Mouse (Mus musculus): ENCODE data around the gene Emid1. TPM values are rescaled to one million over a fixed set of nuclear protein-coding genes. Genes with fewer than 3 reads are reported as not detected.

Emid1 gene
- 1 to 10 TPM; 4.4 to 4.7 TPM for total RNA-seq (2021)

DNA sequence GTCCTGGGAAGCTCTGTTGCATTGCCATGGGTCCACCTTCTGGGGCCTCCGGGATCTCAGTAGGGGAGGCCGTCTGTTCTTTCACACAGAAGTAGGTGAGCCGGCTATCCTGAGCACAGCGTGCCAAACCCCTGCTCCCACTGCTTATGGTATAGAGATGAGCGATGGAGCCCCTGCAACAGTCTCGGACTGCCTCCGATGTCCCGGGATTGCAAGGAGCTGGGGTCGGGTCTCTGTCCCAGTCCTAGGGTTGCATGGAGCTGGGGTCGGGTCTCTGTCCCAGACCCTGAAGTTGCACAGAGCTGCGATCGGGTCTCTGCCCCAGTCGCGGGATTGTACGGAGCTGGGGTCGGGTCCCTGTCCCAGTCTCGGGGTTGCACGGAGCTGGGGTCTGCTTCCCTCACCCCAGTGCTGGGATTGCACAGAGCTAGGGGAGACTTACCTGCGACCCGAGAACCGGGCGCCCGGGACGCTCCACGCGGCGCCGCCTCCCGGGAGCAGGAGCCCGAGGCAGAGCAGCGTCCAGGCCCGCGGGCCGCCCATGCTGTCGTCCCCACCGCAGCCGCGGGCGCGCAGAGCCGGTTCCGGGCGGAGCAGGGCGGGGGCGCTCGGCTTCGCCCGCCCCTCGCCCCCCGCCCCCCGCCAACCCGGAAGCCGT lies at the start of gene Emid1:
Gene Emid1 (minus strand): TSS at position 578 of the 658 bp plus-strand sequence.
- DNase-seq, result peak; percentile 37

GRCm38 (mm10) chr11:5199879-5200278 lies 47.8 kb upstream of the Emid1 start:
- no peak for DNase-seq

DNA sequence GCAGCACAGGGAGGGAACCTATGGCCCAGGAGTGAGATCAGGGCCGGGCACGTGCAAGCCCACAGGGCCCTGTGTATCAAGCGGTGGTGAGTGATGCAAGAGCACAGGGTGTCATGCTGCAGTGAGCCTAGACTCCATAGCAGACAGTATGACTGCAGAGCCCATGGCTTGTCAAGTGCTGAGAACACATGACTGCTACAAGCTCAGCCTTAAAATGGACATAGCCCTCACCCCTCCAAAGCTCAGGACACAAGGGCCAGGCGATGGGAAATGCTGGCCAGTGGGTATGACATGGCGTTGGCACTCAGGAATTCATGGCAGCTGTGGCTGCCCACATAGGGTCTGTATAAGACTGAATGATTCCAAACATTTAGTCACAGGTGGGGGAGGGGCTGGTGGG lies 45.0 kb upstream of the Emid1 start:
- DNase-seq, result no peak

DNA sequence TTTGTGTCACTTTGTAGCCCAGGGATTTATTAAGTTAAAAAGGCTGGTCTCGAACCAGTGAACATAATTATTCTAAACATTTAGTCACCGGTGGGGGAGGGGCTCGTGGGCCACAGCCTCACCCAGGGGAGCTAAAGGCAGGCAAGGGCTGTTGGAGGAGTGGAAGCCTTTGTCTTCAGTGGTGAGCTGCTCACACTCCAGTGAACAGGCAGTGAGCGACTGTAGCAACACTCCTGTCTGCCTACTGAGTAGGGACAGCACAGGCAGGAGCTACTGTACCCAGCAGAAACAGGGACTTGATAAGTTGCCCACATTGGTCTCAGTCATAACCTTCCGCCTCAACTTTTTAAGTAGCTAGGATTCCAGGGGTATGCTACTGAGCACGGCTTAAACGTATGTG lies 44.5 kb upstream of the Emid1 start:
- no peak for DNase-seq

DNA sequence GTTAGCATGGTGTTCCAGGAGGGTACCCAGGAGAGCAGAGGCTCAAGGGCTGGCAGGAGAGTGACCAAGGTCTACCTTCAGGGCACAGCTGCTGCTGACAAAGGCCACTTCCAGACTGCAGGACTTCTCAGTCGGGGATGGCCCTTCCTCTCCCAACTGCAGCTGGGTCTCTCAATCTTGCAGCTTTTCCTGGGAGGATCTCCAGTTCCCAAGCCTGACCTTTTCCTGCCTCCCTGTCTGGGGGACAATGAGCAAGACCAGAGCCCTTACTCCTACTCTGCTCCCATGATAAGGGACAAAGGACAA lies 41.5 kb upstream of the Emid1 start:
- no peak for DNase-seq

GRCm38 (mm10) chr11:5192840-5193575 lies 41.0 kb upstream of the Emid1 start:
- DNase-seq, result no peak

GRCm38 (mm10) chr11:5192084-5192516 lies 40.0 kb upstream of the Emid1 start:
- peak; percentile 44 for DNase-seq

GRCm38 (mm10) chr11:5189239-5189933 lies 37.3 kb upstream of the Emid1 start:
- no peak for DNase-seq

DNA sequence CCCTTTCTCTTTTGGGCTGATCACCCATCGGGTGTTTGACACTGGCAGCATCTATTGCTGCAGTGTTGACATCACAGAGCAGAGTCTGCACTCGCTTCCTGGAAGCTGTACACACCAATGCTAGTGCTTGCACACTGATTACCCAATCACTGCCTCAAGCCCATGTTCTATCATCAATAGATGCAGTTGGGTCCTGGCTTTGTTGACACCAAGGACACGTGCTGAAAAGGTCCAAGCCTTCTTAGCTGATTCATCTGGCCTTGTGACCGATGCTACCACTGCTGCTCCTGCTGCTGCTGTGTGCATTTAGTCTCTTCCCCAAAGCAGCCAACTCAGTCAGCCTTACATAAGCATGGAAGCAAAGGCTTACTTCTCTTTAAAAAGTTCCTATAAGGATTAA lies 36.1 kb upstream of the Emid1 start:
- DNase-seq, result no peak

DNA sequence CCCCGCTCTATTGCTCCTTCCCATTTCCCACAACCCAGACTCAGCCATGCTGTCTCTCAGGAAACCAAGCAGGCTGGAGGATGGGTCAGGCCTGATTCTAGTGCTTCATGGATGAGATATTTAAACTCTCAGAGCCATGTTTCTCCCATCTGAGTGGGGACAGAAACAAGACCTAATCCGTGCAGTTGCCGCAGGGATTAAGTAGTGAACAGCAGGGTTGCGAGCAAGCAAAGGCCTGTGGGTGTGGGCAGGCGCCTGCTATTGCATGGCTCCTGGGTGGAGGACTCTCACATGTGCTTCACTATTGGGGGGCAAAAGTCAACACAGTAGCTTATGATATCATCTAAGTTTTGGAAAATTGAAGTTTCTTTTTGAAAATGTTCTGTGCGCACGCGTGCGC lies 32.8 kb upstream of the Emid1 start:
- no peak for DNase-seq

GRCm38 (mm10) chr11:5184250-5184649 lies 32.2 kb upstream of the Emid1 start:
- no peak for DNase-seq

GRCm38 (mm10) chr11:5182870-5183269 lies 30.8 kb upstream of the Emid1 start:
- no peak for DNase-seq

- DNase-seq, result peak; percentile 92
Measured at GRCm38 (mm10) chr11:5181850-5182404, 29.9 kb upstream of the Emid1 start.

- DNase-seq, result no peak
Measured at GRCm38 (mm10) chr11:5179391-5179790, 27.3 kb upstream of the Emid1 start.

- DNase-seq, result no peak
Measured at GRCm38 (mm10) chr11:5177171-5177570, 25.1 kb upstream of the Emid1 start.

- no peak for DNase-seq
Measured at GRCm38 (mm10) chr11:5176685-5177084, 24.6 kb upstream of the Emid1 start.

- no peak for DNase-seq
Measured at GRCm38 (mm10) chr11:5175866-5176265, 23.8 kb upstream of the Emid1 start.

GRCm38 (mm10) chr11:5175141-5175540 lies 23.1 kb upstream of the Emid1 start:
- no peak for DNase-seq

DNA sequence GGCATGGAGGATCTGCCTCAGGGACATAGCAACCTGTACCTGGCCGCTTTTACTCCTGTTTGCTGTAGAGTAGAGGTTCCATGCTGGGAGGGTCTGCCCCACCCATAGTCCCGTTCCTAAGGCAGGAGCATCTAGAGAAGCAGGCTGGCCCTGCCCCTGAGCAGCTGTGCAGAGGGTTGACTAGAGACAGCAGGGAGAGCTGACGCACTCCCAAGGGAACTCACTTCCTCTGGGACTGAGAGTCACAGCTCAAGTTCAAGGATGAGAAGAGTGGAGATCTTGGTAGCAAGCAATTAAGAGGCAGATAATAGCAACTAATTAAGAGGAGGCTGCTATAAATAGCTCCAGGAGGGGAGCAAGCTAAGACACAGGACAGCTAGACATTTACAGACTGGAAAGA lies 20.8 kb upstream of the Emid1 start:
- no peak for DNase-seq

- no peak for DNase-seq
Measured at GRCm38 (mm10) chr11:5167311-5167710, 15.3 kb upstream of the Emid1 start.

DNA sequence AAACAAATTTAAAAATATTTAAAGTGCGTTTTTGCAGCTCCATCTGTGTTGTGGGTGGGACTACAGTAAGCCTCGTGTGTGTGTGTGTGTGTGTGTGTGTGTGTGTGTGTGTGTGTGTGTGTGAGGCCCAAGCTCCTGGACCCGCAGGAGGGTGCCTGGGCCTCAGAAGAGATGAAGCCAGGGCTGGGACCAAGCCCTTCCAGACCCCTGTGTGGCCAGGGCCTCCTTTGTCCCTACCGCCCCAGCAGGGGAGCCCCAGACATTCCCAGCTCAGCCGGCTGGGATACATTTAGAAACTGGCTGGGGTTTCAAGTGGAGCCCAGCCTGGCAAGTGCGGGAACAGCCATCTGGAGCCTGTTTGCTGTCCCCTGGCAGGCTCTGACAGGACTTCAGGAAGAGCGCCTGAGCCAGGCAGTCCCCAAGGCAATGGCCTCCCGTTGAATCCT lies 13.4 kb upstream of the Emid1 start:
- DNase-seq, result peak; percentile 82

- DNase-seq, result no peak
Measured at GRCm38 (mm10) chr11:5164310-5164709, 12.3 kb upstream of the Emid1 start.

DNA sequence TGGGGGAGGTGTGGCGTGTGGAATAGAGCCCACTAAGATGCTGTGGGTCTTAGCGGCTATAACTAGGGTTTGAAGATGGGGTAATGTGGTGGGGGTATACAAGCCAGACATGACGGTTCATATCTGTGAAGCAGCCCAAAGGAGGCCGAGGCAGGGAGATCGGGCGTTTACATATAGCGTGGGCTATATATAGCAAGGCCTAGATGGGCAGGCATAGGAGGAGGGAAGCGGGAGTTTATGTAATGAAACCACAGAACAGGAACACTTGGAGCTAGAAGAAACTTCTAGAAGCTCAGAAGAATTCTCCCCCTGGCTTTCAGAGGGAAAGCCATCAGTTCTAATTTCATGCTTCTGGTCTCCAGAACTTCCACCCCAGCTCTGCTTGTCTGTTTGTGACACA lies 11.4 kb upstream of the Emid1 start:
- no peak for DNase-seq
